Mouse (Mus musculus) heart, postnatal 0 days (tissue): Measurements from ENCODE around the gene Habp4. TPM values are rescaled to one million over a fixed set of nuclear protein-coding genes. Genes with fewer than 3 reads are reported as not detected.

Experiments used
- ATAC-seq: fragments of 200-750 bp; cut with Nextera tagmentation; 2 replicates; pipeline ENCODE4 v1.8.0; 2017; ENCODE audit warnings: low read depth, moderate number of reproducible peaks, moderate library complexity; ENCODE audit not compliant: insufficient read depth
- DNase-seq: peaks from one replicate; pipeline ENCODE4 v3.0.0-alpha.2; 2016; ENCODE audit warnings: low spot score
- H3K27ac ChIP-seq: fragments of 300-500 bp; sonication (generic); 2 replicates; pipeline ENCODE4 v1.5.1; 2014; ENCODE audit warnings: low read depth, mild to moderate bottlenecking
- H3K27me3 ChIP-seq: fragments of 300-500 bp; sonication (generic); 2 replicates; pipeline ENCODE4 v1.6.1; 2014; ENCODE audit warnings: low read length, mixed read lengths; ENCODE audit not compliant: control insufficient read depth, insufficient read depth
- H3K36me3 ChIP-seq: fragments of 300-500 bp; sonication (generic); replicated peaks from 2 replicates; pipeline ENCODE4 v1.6.1; 2014; ENCODE audit warnings: low read length, mixed read lengths; ENCODE audit not compliant: control insufficient read depth, insufficient read depth
- H3K4me1 ChIP-seq: fragments of 300-500 bp; sonication (generic); 2 replicates; pipeline ENCODE4 v1.6.1; 2014; ENCODE audit warnings: antibody characterized with exemption; ENCODE audit not compliant: control insufficient read depth, insufficient read depth
- H3K4me2 ChIP-seq: fragments of 300-500 bp; sonication (generic); 2 replicates; pipeline ENCODE4 v1.6.1; 2014; ENCODE audit warnings: low read depth, mild to moderate bottlenecking, low read length, moderate library complexity
- H3K4me3 ChIP-seq: fragments of 300-500 bp; sonication (generic); 2 replicates; pipeline ENCODE4 v1.5.1; 2014; ENCODE audit warnings: low read depth, low read length
- H3K9ac ChIP-seq: fragments of 300-500 bp; sonication (generic); replicated peaks from 2 replicates; pipeline ENCODE4 v1.6.1; 2014; ENCODE audit warnings: low read depth, low read length, mixed read lengths
- H3K9me3 ChIP-seq: fragments of 300-500 bp; sonication (generic); replicated peaks from 2 replicates; pipeline ENCODE4 v1.6.1; 2016; ENCODE audit warnings: low read length; ENCODE audit not compliant: control insufficient read depth
- CTCF ChIP-seq: IDR thresholded peaks from 2 replicates; pipeline ENCODE4 v1.5.1; 2016; ENCODE audit warnings: antibody characterized with exemption, control low read depth, low read depth
- EP300 ChIP-seq: IDR thresholded peaks from 2 replicates; pipeline ENCODE4 v1.6.1; 2016; ENCODE audit warnings: antibody characterized with exemption, low read depth
- WGBS: fragments of 180-500 bp; shearing (Covaris S2); extraction: QIAGEN DNeasy Blood & Tissue Kit; methylation state at CpG from one replicate; pipeline ENCODE4 v1.1.7; 2014; 5-methylcytosine and 5-hydroxymethylcytosine counted together
- polyA plus RNA-seq: library from polyadenylated mRNA; unstranded; fragments of >200 nt; fragmentation: Nextera tagmentation; extraction: Ambion mirVana; gene quantifications from 2 replicates; pipeline ENCODE4 v1.2.1, GENCODE M21; 2015
- total RNA-seq: library from RNA; depleted of rRNA; stranded (reverse); fragments of >200 nt; gene quantifications from 2 replicates; pipeline ENCODE4 v1.2.3, GENCODE M21; 2014; ENCODE audit warnings: low replicate concordance; rRNA removed

Gene Habp4
- total and polyA plus RNA-seq, 2 experiments from 2014 or later = 39.7 to 44.0 TPM

DNA sequence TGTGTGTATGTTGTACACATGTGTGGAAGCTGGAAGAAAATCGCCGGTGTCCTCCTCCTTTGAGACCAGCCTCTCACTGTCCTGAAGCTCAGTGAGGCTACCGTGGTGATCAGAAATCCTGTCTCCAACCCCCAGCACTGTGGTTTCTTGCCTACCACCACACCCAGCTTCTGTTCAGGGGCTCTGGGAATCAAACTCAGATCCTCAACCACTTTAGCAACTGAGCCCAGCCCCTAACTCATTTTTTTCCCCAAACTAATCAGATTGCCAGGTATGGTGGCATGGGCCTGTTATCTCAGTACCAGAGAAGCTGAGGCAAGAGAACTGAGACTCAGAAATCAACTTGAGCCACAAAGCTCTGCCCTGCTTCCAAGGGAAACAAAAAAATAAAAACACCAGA lies 74.2 kb downstream of the Habp4 start:
- Histone ChIP-seq H3K4me1 (peaks cover 12% of the 10 kb centered on the region), H3K4me3 (no peak overlapping the region), H3K9ac (0 out of 2 replicates have a peak overlapping the region, but pooled peaks have one; percentile 13), H3K27ac (no peak overlapping the region), H3K27me3 (no peaks in the 10 kb centered on the region), H3K9me3 (no peaks in the 10 kb centered on the region), H3K36me3 (no peaks in the 10 kb centered on the region), H3K4me2 (no peak overlapping the region)
- whole genome bisulfite sequencing = 61% methylated on average over 3 of the region's 3 CpGs
- TF ChIP-seq CTCF (no peak), EP300 (no peak)
- ATAC-seq = no peak
- no peak for DNase-seq

Other genes with a start within 250 kb of the Habp4 start
- not detected in 2 replicates for gene Hsd17b3, start 72.6 kb upstream of the Habp4 start, total RNA-seq
- gene Hsd17b3, start 72.6 kb upstream of the Habp4 start, polyA plus RNA-seq = not detected in 2 replicates
- 2.0 and 3.7 TPM in 2 replicates for gene Slc35d2, start 32.5 kb upstream of the Habp4 start, total RNA-seq
- 3.5 and 5.3 TPM in 2 replicates for gene Slc35d2, start 32.5 kb upstream of the Habp4 start, polyA plus RNA-seq
- gene Zfp367, start 8.6 kb upstream of the Habp4 start, total RNA-seq = 35.0 and 35.6 TPM in 2 replicates
- 22.7 and 23.8 TPM in 2 replicates for gene Zfp367, start 8.6 kb upstream of the Habp4 start, polyA plus RNA-seq
- gene Cdc14b, start 113.5 kb downstream of the Habp4 start, total RNA-seq = 5.6 and 12.3 TPM in 2 replicates
- gene Cdc14b, start 113.5 kb downstream of the Habp4 start, polyA plus RNA-seq = 7.6 and 11.6 TPM in 2 replicates
- gene Aaed1, start 150.9 kb downstream of the Habp4 start, total RNA-seq = 68.1 and 76.6 TPM in 2 replicates
- gene Aaed1, start 150.9 kb downstream of the Habp4 start, polyA plus RNA-seq = 67.0 and 71.4 TPM in 2 replicates
- gene Ctsl, start 209.1 kb downstream of the Habp4 start, total RNA-seq = 125 and 153 TPM in 2 replicates
- 227 and 232 TPM in 2 replicates for gene Ctsl, start 209.1 kb downstream of the Habp4 start, polyA plus RNA-seq